Mouse (Mus musculus) hindbrain, embryonic 12.5 days (tissue): ENCODE data around the gene Ppp1r27. TPM values are rescaled to one million over a fixed set of nuclear protein-coding genes. Genes with fewer than 3 reads are reported as not detected.

Source experiments
- ATAC-seq: fragments of 200-750 bp; cut with Nextera tagmentation; 2 replicates; pipeline ENCODE4 v1.8.0; 2017; ENCODE audit warnings: moderate TSS enrichment; ENCODE audit not compliant: low FRiP score
- H3K27ac ChIP-seq: fragments of 300-500 bp; sonication (generic); 2 replicates; pipeline ENCODE4 v1.5.1; 2016; ENCODE audit warnings: mild to moderate bottlenecking
- H3K27me3 ChIP-seq: fragments of 300-500 bp; sonication (generic); 2 replicates; pipeline ENCODE4 v1.6.1; 2016; ENCODE audit warnings: mild to moderate bottlenecking
- H3K36me3 ChIP-seq: fragments of 300-500 bp; sonication (generic); 2 replicates; pipeline ENCODE4 v1.6.1; 2016; ENCODE audit warnings: mild to moderate bottlenecking
- H3K4me1 ChIP-seq: fragments of 300-500 bp; sonication (generic); 2 replicates; pipeline ENCODE4 v1.6.1; 2016
- H3K4me2 ChIP-seq: fragments of 300-500 bp; sonication (generic); replicated peaks from 2 replicates; pipeline ENCODE4 v1.6.1; 2016; ENCODE audit warnings: mild to moderate bottlenecking
- H3K4me3 ChIP-seq: fragments of 300-500 bp; sonication (generic); 2 replicates; pipeline ENCODE4 v1.5.1; 2016; ENCODE audit warnings: mild to moderate bottlenecking
- H3K9ac ChIP-seq: fragments of 300-500 bp; sonication (generic); 2 replicates; pipeline ENCODE4 v1.6.1; 2016; ENCODE audit warnings: mild to moderate bottlenecking, moderate library complexity
- H3K9me3 ChIP-seq: fragments of 300-500 bp; sonication (generic); replicated peaks from 2 replicates; pipeline ENCODE4 v1.6.1; 2016; ENCODE audit warnings: mild to moderate bottlenecking
- WGBS: fragments of 180-500 bp; shearing (Covaris S2); methylation state at CpG from one replicate; pipeline ENCODE4 v1.1.7; 2016; 5-methylcytosine and 5-hydroxymethylcytosine counted together
- polyA plus RNA-seq: library from polyadenylated mRNA; unstranded; fragments of >200 nt; fragmentation: Nextera tagmentation; extraction: Ambion mirVana; gene quantifications from 2 replicates; pipeline ENCODE4 v1.2.1, GENCODE M21; 2016

The Ppp1r27 gene
- polyA plus RNA-seq, 1 experiment from 2014 or later, result not detected

- 83% methylated on average over 3 of the region's 3 CpGs for WGBS
Observed at GRCm38 (mm10) chr11:120505661-120506060, 45.3 kb downstream of the Ppp1r27 start.

GRCm38 (mm10) chr11:120501701-120502100 lies 49.2 kb downstream of the Ppp1r27 start:
- H3K36me3 ChIP-seq, result peaks cover 28% of the 10 kb centered on the region
- ATAC-seq, result no peak
- no peak overlapping the region for H3K9ac ChIP-seq
- H3K4me1 ChIP-seq, result no peaks in the 10 kb centered on the region
- H3K9me3 ChIP-seq, result no peaks in the 10 kb centered on the region
- no peak overlapping the region for H3K4me2 ChIP-seq
- H3K27ac ChIP-seq, result no peak overlapping the region
- no peaks in the 10 kb centered on the region for H3K27me3 ChIP-seq
- 88% methylated on average over 4 of the region's 4 CpGs for WGBS
- H3K4me3 ChIP-seq, result no peak overlapping the region

More at GRCm38 (mm10) chr11:120505661-120506060, 45.3 kb downstream of the Ppp1r27 start:
- Histone ChIP-seq H3K4me2 (no peak overlapping the region), H3K4me1 (0 out of 2 replicates have a peak, but pooled peaks cover 2% of the 10 kb centered on the region), H3K27ac (no peak overlapping the region), H3K36me3 (no peaks in the 10 kb centered on the region), H3K9me3 (no peaks in the 10 kb centered on the region), H3K27me3 (no peaks in the 10 kb centered on the region), H3K9ac (no peak overlapping the region), H3K4me3 (no peak overlapping the region)
- ATAC-seq, result no peak

- no peak for ATAC-seq
- Histone ChIP-seq H3K9ac (no peak overlapping the region), H3K4me3 (no peak overlapping the region), H3K9me3 (no peaks in the 10 kb centered on the region), H3K4me1 (no peaks in the 10 kb centered on the region), H3K36me3 (peaks cover 35% of the 10 kb centered on the region), H3K27ac (no peak overlapping the region), H3K27me3 (no peaks in the 10 kb centered on the region), H3K4me2 (no peak overlapping the region)
- 62% methylated on average over 6 of the region's 6 CpGs for WGBS
Observed at GRCm38 (mm10) chr11:120501018-120501417, 49.9 kb downstream of the Ppp1r27 start.

- H3K27ac ChIP-seq, result no peak overlapping the region
- no peaks in the 10 kb centered on the region for H3K9me3 ChIP-seq
- no peak overlapping the region for H3K4me2 ChIP-seq
- H3K4me3 ChIP-seq, result no peak overlapping the region
- no peaks in the 10 kb centered on the region for H3K4me1 ChIP-seq
- WGBS, result 19% methylated on average over 3 of the region's 3 CpGs
- H3K27me3 ChIP-seq, result no peaks in the 10 kb centered on the region
- no peak for ATAC-seq
- peaks cover 42% of the 10 kb centered on the region for H3K36me3 ChIP-seq
- no peak overlapping the region for H3K9ac ChIP-seq
Observed at GRCm38 (mm10) chr11:120500357-120500756, 50.6 kb downstream of the Ppp1r27 start.

Other genes with a start within 250 kb of the Ppp1r27 start
- 3,608 and 3,685 TPM in 2 replicates for gene Actg1, start 202.6 kb downstream of the Ppp1r27 start, polyA plus RNA-seq
- gene Fscn2, start 189.6 kb downstream of the Ppp1r27 start, polyA plus RNA-seq, result 1.2 and 1.3 TPM in 2 replicates
- gene Faap100, start 172.4 kb downstream of the Ppp1r27 start, polyA plus RNA-seq, result 52.2 and 59.1 TPM in 2 replicates
- 51.4 and 51.5 TPM in 2 replicates for gene Nploc4, start 113.4 kb downstream of the Ppp1r27 start, polyA plus RNA-seq
- gene Tspan10, start 108.5 kb downstream of the Ppp1r27 start, polyA plus RNA-seq, result not detected in 2 replicates
- not detected in 2 replicates for gene Pde6g, start 97.6 kb downstream of the Ppp1r27 start, polyA plus RNA-seq
- gene Oxld1, start 93.1 kb downstream of the Ppp1r27 start, polyA plus RNA-seq, result 10.6 and 11.3 TPM in 2 replicates
- 33.8 and 35.5 TPM in 2 replicates for gene Ccdc137, start 93.0 kb downstream of the Ppp1r27 start, polyA plus RNA-seq
- 57.1 and 58.4 TPM in 2 replicates for gene Arl16, start 83.5 kb downstream of the Ppp1r27 start, polyA plus RNA-seq
- gene Mrpl12, start 66.5 kb downstream of the Ppp1r27 start, polyA plus RNA-seq, result 104 and 108 TPM in 2 replicates
- gene Slc25a10, start 59.3 kb downstream of the Ppp1r27 start, polyA plus RNA-seq, result 37.7 and 38.0 TPM in 2 replicates
- 0.47 and 0.54 TPM in 2 replicates for gene Gcgr, start 20.4 kb downstream of the Ppp1r27 start, polyA plus RNA-seq
- gene Mcrip1, start 1.4 kb downstream of the Ppp1r27 start, polyA plus RNA-seq, result 210 and 219 TPM in 2 replicates
- gene P4hb, start 22.1 kb upstream of the Ppp1r27 start, polyA plus RNA-seq, result 473 and 486 TPM in 2 replicates
- gene Arhgdia, start 30.5 kb upstream of the Ppp1r27 start, polyA plus RNA-seq, result 548 TPM in 2 replicates
- 539 and 588 TPM in 2 replicates for gene Alyref, start 47.2 kb upstream of the Ppp1r27 start, polyA plus RNA-seq
- gene Anapc11, start 47.3 kb upstream of the Ppp1r27 start, polyA plus RNA-seq, result 153 and 170 TPM in 2 replicates
- 1.0 and 1.3 TPM in 2 replicates for gene Npb, start 57.3 kb upstream of the Ppp1r27 start, polyA plus RNA-seq
- 145 and 148 TPM in 2 replicates for gene Pcyt2, start 66.8 kb upstream of the Ppp1r27 start, polyA plus RNA-seq
- gene Sirt7, start 74.1 kb upstream of the Ppp1r27 start, polyA plus RNA-seq, result 43.9 and 50.0 TPM in 2 replicates
- 40.1 TPM in 2 replicates for gene Mafg, start 82.5 kb upstream of the Ppp1r27 start, polyA plus RNA-seq
- gene Pycr1, start 92.6 kb upstream of the Ppp1r27 start, polyA plus RNA-seq, result 28.5 and 28.8 TPM in 2 replicates
- gene Myadml2, start 97.0 kb upstream of the Ppp1r27 start, polyA plus RNA-seq, result 0.39 and 0.60 TPM in 2 replicates
- 1.7 and 3.0 TPM in 2 replicates for gene Notum, start 110.0 kb upstream of the Ppp1r27 start, polyA plus RNA-seq
- gene Aspscr1, start 121.8 kb upstream of the Ppp1r27 start, polyA plus RNA-seq, result 144 and 151 TPM in 2 replicates
- 106 and 113 TPM in 2 replicates for gene Cenpx, start 162.6 kb upstream of the Ppp1r27 start, polyA plus RNA-seq
- gene Lrrc45, start 162.8 kb upstream of the Ppp1r27 start, polyA plus RNA-seq, result 75.3 and 78.8 TPM in 2 replicates
- gene Rac3, start 170.3 kb upstream of the Ppp1r27 start, polyA plus RNA-seq, result 98.4 and 99.9 TPM in 2 replicates
- 11.6 and 12.2 TPM in 2 replicates for gene Dcxr, start 176.1 kb upstream of the Ppp1r27 start, polyA plus RNA-seq
- gene Cbr2, start 181.0 kb upstream of the Ppp1r27 start, polyA plus RNA-seq, result 1.6 and 2.6 TPM in 2 replicates
- 3.0 and 4.0 TPM in 2 replicates for gene Hmga1b, start 211.7 kb upstream of the Ppp1r27 start, polyA plus RNA-seq
- 68.5 and 70.1 TPM in 2 replicates for gene Rfng, start 233.1 kb upstream of the Ppp1r27 start, polyA plus RNA-seq
- gene Gps1, start 233.1 kb upstream of the Ppp1r27 start, polyA plus RNA-seq, result 223 and 232 TPM in 2 replicates
- gene Dus1l, start 245.3 kb upstream of the Ppp1r27 start, polyA plus RNA-seq, result 54.5 and 60.0 TPM in 2 replicates